Mouse (Mus musculus) Patski (cell line): ENCODE measurements at regions not wholly inside any gene's neighbourhood (a gene's known extent, or its start where the extent isn't known, plus 50 kb on each side); places are given as distances from the start of the nearest gene placed in this dataset.

ENCODE experiments used
- ATAC-seq: fragments of 100-300 bp; one replicate; pipeline ENCODE4 v1.8.0; 2021
- CTCF ChIA-PET: fragments of 350-600 bp; sonication (Branson Sonifier 250); formaldehyde crosslinking; loops from one replicate; lab custom pipeline; 2022; ENCODE audit warnings: inconsistent platforms; lab: Charles Lee
- POLR2A ChIA-PET: fragments of 350-600 bp; sonication (Branson Sonifier 250); formaldehyde crosslinking; loops from one replicate; lab custom pipeline; 2022; ENCODE audit warnings: antibody characterized with exemption, inconsistent platforms; lab: Charles Lee
- DNase-seq: peaks from one replicate; pipeline ENCODE4 v3.0.0-alpha.2; 2011; ENCODE audit warnings: low read depth, low spot score
- H3K27me3 ChIP-seq: fragments of 371-371 bp; one replicate; pipeline ENCODE4 v1.5.1; 2021
- CTCF ChIP-seq: fragments of 100-300 bp; IDR thresholded peaks from one replicate; pipeline ENCODE4 v1.5.1; 2021
- in situ Hi-C: fragments of 300-500 bp; cut with MboI; formaldehyde crosslinking; loops from 3 replicates; pipeline ENCODE4 v1.11.1; 2018; ENCODE audit warnings: low pct_unique_long_range_greater_than_20kb, mixed read lengths

DNA sequence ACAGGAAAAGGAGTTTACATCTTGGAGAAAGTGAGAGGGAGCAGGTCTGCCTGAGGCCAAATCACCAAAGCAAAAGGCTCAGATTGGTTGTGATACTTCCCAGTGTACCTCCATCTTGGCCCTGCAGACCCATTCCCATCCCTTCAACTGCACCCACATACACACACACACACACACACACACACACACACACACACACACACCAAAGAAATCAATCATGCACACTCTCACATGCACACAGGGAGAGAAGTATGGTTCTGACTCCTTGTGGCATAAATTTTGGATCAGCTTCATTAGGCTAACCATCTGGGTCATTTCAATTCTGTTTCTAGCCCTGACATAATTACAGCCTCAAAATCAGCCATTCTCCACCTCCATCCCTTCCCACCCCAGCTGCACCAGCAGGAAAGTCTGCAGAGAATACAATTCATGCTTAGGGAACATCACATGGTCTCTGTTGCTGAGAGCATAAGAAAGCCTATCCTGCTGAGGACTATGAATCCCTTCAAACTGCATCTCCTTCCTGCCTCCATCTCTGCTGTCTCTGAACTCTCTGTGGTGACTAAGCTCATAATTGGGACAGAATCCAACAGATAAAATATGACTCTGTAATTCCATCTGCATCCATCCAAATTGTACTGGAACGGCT lies 378.0 kb downstream of the Rapgef2 start:
- ATAC-seq = no peak
- H3K27me3 ChIP-seq = peaks cover 13% of the 10 kb centered on the region
- in situ Hi-C loops = loop anchor here (25.0 kb wide), 1 partner anchor 546 kb away; no protein-coding TSS in a partner anchor
- no peak for TF ChIP-seq CTCF
- DNase-seq = no peak
- POLR2A ChIA-PET = no interaction called here
- CTCF ChIA-PET = interaction anchor here (5.9 kb wide), 1 partner anchor 12 kb away, joined by 26 read pairs; no protein-coding TSS in a partner anchor

DNA sequence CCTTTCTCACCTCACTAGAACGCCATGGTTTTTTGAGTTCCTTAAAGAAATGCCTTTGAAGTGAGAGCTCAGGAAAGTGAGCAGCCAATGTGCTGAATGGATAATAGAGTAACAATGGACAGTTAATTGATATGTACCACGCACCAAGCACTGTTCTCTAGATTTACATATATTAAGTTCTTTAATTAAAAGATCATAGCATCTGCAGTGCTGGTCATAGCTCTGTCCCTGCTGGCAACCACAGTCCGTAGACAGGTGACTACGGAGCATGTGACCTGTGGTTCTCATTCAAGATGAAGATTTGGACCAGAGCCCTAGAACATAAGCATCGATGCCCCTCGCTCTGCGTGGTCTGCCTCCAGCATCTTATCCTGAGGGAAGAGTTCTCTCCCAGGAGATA lies 378.5 kb downstream of the Rapgef2 start:
- DNase-seq = no peak
- in situ Hi-C loops = loop anchor here (25.0 kb wide), 1 partner anchor 545 kb away; no protein-coding TSS in a partner anchor
- H3K27me3 ChIP-seq = peaks cover 14% of the 10 kb centered on the region
- CTCF ChIA-PET = interaction anchor here (5.9 kb wide), 1 partner anchor 12 kb away, joined by 26 read pairs; no protein-coding TSS in a partner anchor
- TF ChIP-seq CTCF = no peak
- POLR2A ChIA-PET = no interaction called here
- ATAC-seq = no peak

DNA sequence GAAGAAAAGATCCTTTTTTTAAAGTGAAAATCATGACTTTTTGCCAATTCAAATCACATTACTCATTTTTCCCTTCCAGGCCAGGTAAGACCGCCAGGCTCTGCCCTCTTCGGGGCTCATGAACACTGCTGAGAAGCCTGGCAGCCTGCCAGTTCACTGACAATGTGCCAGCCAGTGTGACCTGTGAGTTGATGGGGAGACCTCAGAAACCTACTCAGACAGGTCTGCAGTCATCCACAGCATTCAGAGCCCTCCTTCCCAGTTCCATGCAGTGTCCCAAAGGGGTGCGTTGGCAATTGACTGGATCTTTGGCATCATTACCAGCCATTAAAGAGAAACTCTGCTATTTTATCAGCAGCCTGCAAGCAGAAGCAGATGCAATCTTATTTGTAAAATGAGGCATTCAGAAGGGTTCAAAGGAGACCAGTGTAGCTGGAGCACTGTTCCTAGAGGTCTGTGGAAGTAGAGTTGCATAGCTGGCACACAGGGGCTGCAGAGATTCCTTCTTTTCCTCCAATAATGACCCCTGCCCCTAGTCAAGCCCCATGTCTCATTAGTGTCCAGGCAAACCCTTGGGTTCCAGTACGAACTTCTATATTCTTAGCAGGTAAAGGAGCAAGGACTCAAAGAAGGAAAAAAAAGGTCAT lies 384.4 kb downstream of the Rapgef2 start:
- POLR2A ChIA-PET = no interaction called here
- no peak for ATAC-seq
- TF ChIP-seq CTCF = no peak
- in situ Hi-C loops = loop anchor here (25.0 kb wide), 1 partner anchor 540 kb away; no protein-coding TSS in a partner anchor
- DNase-seq = no peak
- CTCF ChIA-PET = no interaction called here
- H3K27me3 ChIP-seq = peaks cover 17% of the 10 kb centered on the region

DNA sequence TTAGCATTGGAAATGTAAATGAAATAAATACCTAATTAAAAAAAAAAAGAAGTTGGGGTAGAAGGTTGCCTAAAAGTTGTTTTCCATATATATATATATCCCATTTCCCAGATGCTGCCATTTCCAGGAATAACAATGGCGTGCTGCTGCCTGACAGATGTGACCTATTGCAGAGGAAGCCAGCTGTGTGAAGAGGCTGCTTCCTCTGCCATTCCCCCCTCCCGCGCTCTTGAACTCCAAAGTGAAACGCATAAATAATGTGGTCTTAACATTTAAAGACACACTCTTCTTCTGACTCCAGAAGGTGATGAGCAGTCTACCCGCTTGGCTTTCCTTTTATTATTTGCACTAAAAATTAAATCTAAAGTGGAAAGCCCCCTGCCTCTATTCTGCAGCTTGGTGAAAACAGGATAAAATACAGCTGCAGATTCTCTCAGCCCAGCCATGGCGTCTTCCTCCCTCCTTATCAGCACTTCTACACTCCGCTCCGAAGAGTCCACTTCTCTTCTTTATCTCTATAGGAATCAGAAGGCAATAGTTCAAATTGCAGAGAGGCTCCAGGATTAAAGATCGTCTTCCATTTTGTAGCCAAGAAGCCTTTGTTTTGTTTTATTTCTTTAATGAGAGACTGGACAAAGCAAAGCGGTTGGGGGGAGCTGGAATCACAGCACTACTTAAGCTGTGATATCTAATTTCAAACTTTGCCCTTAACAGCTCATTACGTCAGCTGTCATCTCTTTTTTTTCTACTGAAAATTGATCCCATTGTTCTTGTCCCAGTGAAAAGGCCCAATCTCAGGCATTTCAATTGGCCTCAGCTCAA lies 385.1 kb downstream of the Rapgef2 start:
- in situ Hi-C loops = loop anchor here (25.0 kb wide), 1 partner anchor 539 kb away; no protein-coding TSS in a partner anchor
- peaks cover 17% of the 10 kb centered on the region for H3K27me3 ChIP-seq
- ATAC-seq (no peak), DNase-seq (no peak)
- ChIA-PET POLR2A (no interaction called here), CTCF (interaction anchor here (0.8 to 2.2 kb wide), 2 partner anchors 18 to 36 kb away, joined by 3 to 5 read pairs; no protein-coding TSS in a partner anchor)
- TF ChIP-seq CTCF = no peak

DNA sequence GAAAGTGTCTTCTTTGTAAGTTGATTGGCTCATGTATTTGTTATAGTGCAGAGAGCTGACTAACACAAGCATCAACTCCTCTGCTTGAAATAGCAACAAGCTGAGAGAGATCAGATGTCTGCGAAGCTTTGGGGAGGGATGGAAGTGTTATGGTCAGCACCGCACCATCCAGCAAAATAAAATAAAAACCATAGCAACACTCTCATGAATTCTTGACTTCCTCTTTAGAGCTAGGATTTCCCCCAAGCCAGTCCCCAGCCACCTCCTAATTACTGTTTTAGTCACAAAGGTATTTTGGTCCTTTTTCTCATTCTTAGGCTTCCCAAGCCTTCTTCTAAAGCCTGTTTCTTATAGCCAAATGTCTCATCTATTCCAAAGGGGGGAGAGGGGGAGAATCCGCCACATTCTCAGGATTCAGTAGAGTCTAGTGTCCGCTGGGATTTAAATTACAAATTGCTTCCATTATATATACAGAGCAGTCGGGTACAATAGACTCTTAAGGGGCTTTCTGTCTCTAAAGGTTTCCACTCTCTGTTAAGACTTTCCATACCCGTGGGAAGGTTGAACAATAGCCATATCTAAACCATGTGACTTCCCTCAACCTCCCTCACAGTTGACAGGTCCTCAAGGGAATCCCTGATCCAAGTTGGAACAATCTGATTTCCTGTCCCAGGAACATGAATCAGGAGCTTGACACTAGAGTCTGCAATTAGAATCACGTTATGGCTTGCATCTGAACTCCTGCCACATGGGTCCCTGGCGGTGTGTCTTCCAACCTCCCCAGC lies 386.7 kb downstream of the Rapgef2 start:
- no peak for ATAC-seq
- in situ Hi-C loops = loop anchor here (25.0 kb wide), 1 partner anchor 537 kb away; no protein-coding TSS in a partner anchor
- peaks cover 16% of the 10 kb centered on the region for H3K27me3 ChIP-seq
- ChIA-PET POLR2A (no interaction called here), CTCF (interaction anchor here (2.2 kb wide), 1 partner anchor 20 kb away, joined by 5 read pairs; no protein-coding TSS in a partner anchor)
- no peak for TF ChIP-seq CTCF
- DNase-seq = no peak

DNA sequence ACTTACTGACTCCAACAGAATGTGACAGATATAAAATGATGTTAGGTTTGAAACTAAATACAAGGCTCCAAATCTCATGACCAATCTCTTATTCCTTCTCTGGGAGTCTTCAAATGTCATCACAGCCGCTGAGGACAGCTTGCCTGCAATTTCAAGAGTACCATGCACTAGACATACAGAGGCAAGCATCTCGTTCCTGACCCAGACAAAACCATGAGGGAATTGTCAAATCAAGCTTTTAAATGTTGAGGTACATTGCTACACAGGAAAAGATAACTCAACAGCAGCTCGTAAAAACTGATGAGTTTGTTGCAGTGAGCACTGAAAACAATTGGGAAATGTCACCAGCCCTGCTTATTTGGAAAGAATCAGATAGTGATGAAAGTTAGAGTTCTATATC lies 397.0 kb downstream of the Rapgef2 start:
- no peak for TF ChIP-seq CTCF
- ChIA-PET POLR2A (interaction anchor here (1.3 kb wide), 1 partner anchor 12 kb away, joined by 3 read pairs; no protein-coding TSS in a partner anchor), CTCF (no interaction called here)
- DNase-seq (no peak), ATAC-seq (no peak)
- H3K27me3 ChIP-seq = peaks cover 43% of the 10 kb centered on the region
- in situ Hi-C loops = no loop called here

DNA sequence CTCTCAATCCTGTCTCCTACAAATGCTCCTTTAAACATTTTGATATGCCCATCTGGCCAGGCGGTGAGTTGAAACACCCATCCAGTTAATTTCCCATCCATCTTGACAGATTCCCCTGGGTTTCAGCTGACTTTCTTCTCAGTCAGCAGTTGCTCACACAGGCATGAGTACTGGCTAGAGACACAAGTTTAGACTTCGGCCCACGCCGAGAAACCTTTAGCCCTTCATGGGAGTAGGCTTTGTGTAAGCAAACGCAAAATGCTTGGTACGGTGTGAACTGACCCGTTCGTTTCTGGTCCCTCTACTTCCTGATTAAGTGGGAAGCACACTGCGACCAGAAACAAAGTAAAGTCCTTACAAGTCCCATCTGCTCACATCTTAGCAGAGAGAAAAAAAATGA lies 401.6 kb downstream of the Rapgef2 start:
- ATAC-seq = no peak
- H3K27me3 ChIP-seq = peaks cover 62% of the 10 kb centered on the region
- POLR2A ChIA-PET = no interaction called here
- DNase-seq = no peak
- CTCF ChIA-PET = no interaction called here
- no peak for TF ChIP-seq CTCF
- in situ Hi-C loops = no loop called here

DNA sequence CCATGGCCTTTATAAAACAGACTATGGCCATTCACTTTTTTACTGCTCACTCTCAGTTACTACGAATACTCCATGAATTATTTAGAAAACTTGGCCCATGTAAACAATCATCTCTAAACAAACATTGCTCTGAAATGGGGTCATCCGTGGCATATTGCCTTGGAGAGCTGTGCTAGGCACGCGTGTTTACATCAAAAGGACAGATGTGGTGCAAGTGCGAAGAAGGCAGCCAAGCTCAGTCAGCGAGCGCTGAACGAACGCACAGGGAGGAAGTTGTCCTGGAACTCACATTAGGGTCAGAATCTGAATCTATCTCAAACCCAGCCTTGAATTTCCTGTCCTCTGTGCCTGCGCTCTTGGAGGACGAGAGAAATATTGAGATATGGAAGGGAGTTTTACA lies 402.3 kb downstream of the Rapgef2 start:
- DNase-seq (no peak), ATAC-seq (no peak)
- in situ Hi-C loops = no loop called here
- ChIA-PET POLR2A (interaction anchor here (0.7 kb wide), 1 partner anchor 102 kb away, joined by 3 read pairs; no protein-coding TSS in a partner anchor), CTCF (no interaction called here)
- peaks cover 55% of the 10 kb centered on the region for H3K27me3 ChIP-seq
- no peak for TF ChIP-seq CTCF

DNA sequence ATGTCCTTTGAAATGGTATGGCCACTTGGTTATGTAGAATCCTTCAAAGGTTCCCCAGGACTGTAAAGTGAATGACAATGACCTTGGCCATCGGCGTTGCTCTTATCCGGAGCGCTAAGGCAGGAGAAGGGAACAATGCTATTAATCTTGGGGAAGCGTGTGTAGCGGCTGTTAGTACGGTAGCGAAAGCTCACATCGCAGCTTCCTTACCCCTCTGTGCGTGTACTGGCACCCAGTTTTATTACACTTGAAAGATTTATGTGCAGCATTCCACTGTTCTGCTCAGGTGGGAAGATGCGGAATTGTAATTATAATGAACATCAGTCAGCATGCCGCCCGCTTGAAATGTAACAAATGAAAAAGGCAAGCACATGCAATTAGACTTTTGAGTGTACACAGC lies 406.2 kb downstream of the Rapgef2 start:
- peaks cover 54% of the 10 kb centered on the region for H3K27me3 ChIP-seq
- no peak for TF ChIP-seq CTCF
- ATAC-seq = no peak
- no peak for DNase-seq
- ChIA-PET POLR2A (no interaction called here), CTCF (no interaction called here)
- in situ Hi-C loops = no loop called here
